Mouse (Mus musculus): ENCODE data around the gene Zfp263.

The Zfp263 gene

GRCm38 (mm10) chr16:3743503-3744185 lies at the start of gene Zfp263:
TSS of gene Zfp263 (plus strand) at chr16:3744093.
- DNase-seq, result peak; percentile 90

- no peak for DNase-seq
These were observed 44.6 kb upstream of the Zfp263 start for GRCm38 (mm10) chr16:3699281-3699680.

- DNase-seq, result no peak
These were observed 43.0 kb upstream of the Zfp263 start for GRCm38 (mm10) chr16:3700893-3701292.

GRCm38 (mm10) chr16:3706680-3707079 lies 37.2 kb upstream of the Zfp263 start:
- DNase-seq, result no peak

GRCm38 (mm10) chr16:3714731-3715130 lies 29.2 kb upstream of the Zfp263 start:
- DNase-seq, result no peak

- no peak for DNase-seq
These were observed 25.9 kb upstream of the Zfp263 start, which contains the start of gene Mefv for GRCm38 (mm10) chr16:3717980-3718379. TSS of gene Mefv (minus strand) at chr16:3718097.

GRCm38 (mm10) chr16:3723231-3723630 lies 20.7 kb upstream of the Zfp263 start:
- no peak for DNase-seq

- no peak for DNase-seq
These were observed 15.7 kb upstream of the Zfp263 start for GRCm38 (mm10) chr16:3727980-3728720.

GRCm38 (mm10) chr16:3732612-3733011 lies 11.3 kb upstream of the Zfp263 start:
- DNase-seq, result no peak

- no peak for DNase-seq
These were observed 10.6 kb upstream of the Zfp263 start for GRCm38 (mm10) chr16:3733198-3733732.

GRCm38 (mm10) chr16:3742466-3742865 lies 1.4 kb upstream of the Zfp263 start:
- DNase-seq, result no peak

- DNase-seq, result peak; percentile 67
These were observed 350 bp downstream of the Zfp263 start for GRCm38 (mm10) chr16:3744186-3744700.

- DNase-seq, result no peak
These were observed 1.8 kb downstream of the Zfp263 start for GRCm38 (mm10) chr16:3745656-3746055.

- DNase-seq, result no peak
These were observed 5.1 kb downstream of the Zfp263 start for GRCm38 (mm10) chr16:3748976-3749375.

GRCm38 (mm10) chr16:3771603-3772002 lies 27.7 kb downstream of the Zfp263 start:
- DNase-seq, result no peak

GRCm38 (mm10) chr16:3776365-3776764 lies 32.5 kb downstream of the Zfp263 start:
- no peak for DNase-seq

- DNase-seq, result no peak
These were observed 34.1 kb downstream of the Zfp263 start for GRCm38 (mm10) chr16:3777986-3778385.

- DNase-seq, result no peak
These were observed 37.3 kb downstream of the Zfp263 start for GRCm38 (mm10) chr16:3781237-3781636.

- no peak for DNase-seq
These were observed 44.5 kb downstream of the Zfp263 start for GRCm38 (mm10) chr16:3788394-3788793.

Measured in thymus, postnatal 14 days (tissue).